Mouse (Mus musculus) kidney, postnatal 0 days (tissue): ENCODE results near the gene Trmt10c. TPM values are rescaled to one million over a fixed set of nuclear protein-coding genes. Genes with fewer than 3 reads are reported as not detected.

Experiments
- ATAC-seq: fragments of 200-750 bp; cut with Nextera tagmentation; replicated peaks from 2 replicates; pipeline ENCODE4 v1.8.0; 2017; ENCODE audit warnings: low read depth, moderate number of reproducible peaks, moderate TSS enrichment, moderate library complexity; ENCODE audit not compliant: low FRiP score
- DNase-seq: peaks from one replicate; pipeline ENCODE4 v3.0.0-alpha.2; 2016; ENCODE audit warnings: low spot score
- H3K27ac ChIP-seq: fragments of 300-500 bp; sonication (generic); 2 replicates; pipeline ENCODE4 v1.5.1; 2014; ENCODE audit warnings: mild to moderate bottlenecking
- H3K27me3 ChIP-seq: fragments of 300-500 bp; sonication (generic); 2 replicates; pipeline ENCODE4 v1.6.1; 2014; ENCODE audit warnings: low read length, mixed read lengths; ENCODE audit not compliant: insufficient read depth
- H3K36me3 ChIP-seq: fragments of 300-500 bp; sonication (generic); 2 replicates; pipeline ENCODE4 v1.6.1; 2014; ENCODE audit warnings: low read length, mixed read lengths; ENCODE audit not compliant: insufficient read depth
- H3K4me1 ChIP-seq: fragments of 300-500 bp; sonication (generic); replicated peaks from 2 replicates; pipeline ENCODE4 v1.6.1; 2014; ENCODE audit warnings: antibody characterized with exemption, low read length, mixed read lengths; ENCODE audit not compliant: insufficient read depth
- H3K4me2 ChIP-seq: fragments of 300-500 bp; sonication (generic); 2 replicates; pipeline ENCODE4 v1.6.1; 2014; ENCODE audit warnings: mild to moderate bottlenecking, low read length, moderate library complexity, mixed read lengths
- H3K4me3 ChIP-seq: fragments of 300-500 bp; sonication (generic); replicated peaks from 2 replicates; pipeline ENCODE4 v1.5.1; 2014; ENCODE audit warnings: low read depth, low read length
- H3K9ac ChIP-seq: fragments of 300-500 bp; sonication (generic); 2 replicates; pipeline ENCODE4 v1.6.1; 2014; ENCODE audit warnings: low read depth, low read length
- H3K9me3 ChIP-seq: fragments of 300-500 bp; sonication (generic); replicated peaks from 2 replicates; pipeline ENCODE4 v1.6.1; 2016; ENCODE audit warnings: low read length, inconsistent platforms, mixed read lengths
- CTCF ChIP-seq: IDR thresholded peaks from 2 replicates; pipeline ENCODE4 v1.5.1; 2016; ENCODE audit warnings: antibody characterized with exemption, low read depth, mild to moderate bottlenecking, moderate library complexity
- WGBS: fragments of 180-500 bp; shearing (Covaris S2); extraction: QIAGEN DNeasy Blood & Tissue Kit; methylation state at CpG from one replicate; pipeline ENCODE4 v1.1.7; 2014; 5-methylcytosine and 5-hydroxymethylcytosine counted together
- polyA plus RNA-seq: library from polyadenylated mRNA; unstranded; fragments of >200 nt; fragmentation: Nextera tagmentation; extraction: Ambion mirVana; gene quantifications from 2 replicates; pipeline ENCODE4 v1.2.1, GENCODE M21; 2015

Trmt10c gene
- polyA plus RNA-seq: 27.5 and 28.9 TPM in 2 replicates

DNA sequence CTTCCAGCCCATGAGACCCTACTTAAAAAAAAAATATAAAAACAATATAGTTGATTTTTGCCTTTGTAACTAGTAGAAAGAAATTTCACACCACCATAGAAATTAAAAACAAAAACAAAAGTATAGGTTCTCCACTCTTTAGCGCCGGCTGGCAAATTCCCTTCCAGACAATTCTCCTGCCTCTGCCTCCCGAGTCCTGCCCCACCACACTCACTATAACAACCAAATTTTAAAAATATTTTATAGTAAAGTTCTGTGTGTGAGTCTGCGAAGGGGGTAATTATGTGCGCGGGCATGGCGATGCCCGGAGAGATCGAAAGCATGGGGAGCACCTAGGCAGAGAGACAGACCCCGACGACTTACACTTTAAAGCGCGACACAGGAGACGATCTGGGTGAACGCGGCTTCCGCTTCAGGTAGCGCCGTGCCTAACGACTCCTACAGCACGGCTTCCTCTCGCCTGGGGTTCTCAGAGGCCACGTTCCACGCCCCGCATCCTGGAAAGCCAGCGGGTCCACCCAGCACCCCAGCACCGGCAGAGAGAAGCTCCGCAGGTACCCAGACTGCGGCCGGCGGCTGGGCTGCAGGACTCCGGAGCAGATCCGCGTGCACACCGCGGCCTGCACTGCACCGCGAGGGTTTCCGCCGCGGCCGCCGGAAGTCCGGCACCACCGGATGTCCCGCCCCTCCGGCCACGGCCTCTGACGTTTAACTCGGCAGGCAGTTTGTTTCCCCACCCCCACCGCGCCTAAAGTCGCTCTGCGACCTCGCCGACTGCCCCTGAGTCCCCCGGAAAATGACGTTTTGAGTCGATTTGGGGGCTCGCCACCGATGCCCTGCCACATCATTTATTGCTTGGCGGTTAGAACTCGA is at the start of gene Trmt10c:
Trmt10c (minus strand) TSS at position 682 of the 873 bp plus-strand sequence.
- H3K27ac ChIP-seq: peak within 1 kb of the TSS; percentile 89
- H3K4me1 ChIP-seq: no peaks in the 10 kb centered on the region
- H3K4me2 ChIP-seq: peak within 1 kb of the TSS; percentile 63
- peak within 1 kb of the TSS; percentile 73 for H3K4me3 ChIP-seq
- under 1% methylated on average over 57 of the region's 63 CpGs for WGBS
- DNase-seq (peak; percentile 94), ATAC-seq (peak; percentile 100)
- TF ChIP-seq CTCF: no peak
- peaks cover 14% of the 10 kb centered on the region for H3K36me3 ChIP-seq
- no peaks in the 10 kb centered on the region for H3K9me3 ChIP-seq
- peak within 1 kb of the TSS; percentile 90 for H3K9ac ChIP-seq
- H3K27me3 ChIP-seq: no peaks in the 10 kb centered on the region

DNA sequence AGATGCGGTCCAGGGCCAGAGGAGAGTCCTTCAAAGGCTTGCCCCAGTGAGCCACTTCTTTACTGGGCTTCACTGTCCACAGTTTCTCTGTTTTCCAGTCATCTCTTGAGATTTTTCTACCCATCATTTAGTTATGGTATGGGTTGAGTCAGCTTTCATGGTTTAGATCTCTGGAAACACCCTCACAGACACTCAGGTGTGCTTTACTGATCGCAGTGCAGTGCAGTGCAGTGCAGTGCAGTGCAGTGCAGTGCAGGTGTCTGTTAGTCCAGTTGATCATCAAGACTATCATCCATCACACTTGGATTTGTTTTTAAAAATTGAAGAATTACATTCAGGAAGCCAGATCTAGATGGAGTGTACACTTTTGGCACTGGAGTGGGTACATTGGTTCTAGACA is 48.7 kb upstream of the Trmt10c start:
- no peaks in the 10 kb centered on the region for H3K27me3 ChIP-seq
- no peaks in the 10 kb centered on the region for H3K36me3 ChIP-seq
- no peak for TF ChIP-seq CTCF
- ATAC-seq (no peak), DNase-seq (no peak)
- no peaks in the 10 kb centered on the region for H3K4me1 ChIP-seq
- no peak overlapping the region for H3K27ac ChIP-seq
- 86% methylated on average over 2 of the region's 2 CpGs for WGBS
- H3K9me3 ChIP-seq: no peaks in the 10 kb centered on the region
- H3K9ac ChIP-seq: no peak overlapping the region
- no peak overlapping the region for H3K4me3 ChIP-seq
- H3K4me2 ChIP-seq: no peak overlapping the region

DNA sequence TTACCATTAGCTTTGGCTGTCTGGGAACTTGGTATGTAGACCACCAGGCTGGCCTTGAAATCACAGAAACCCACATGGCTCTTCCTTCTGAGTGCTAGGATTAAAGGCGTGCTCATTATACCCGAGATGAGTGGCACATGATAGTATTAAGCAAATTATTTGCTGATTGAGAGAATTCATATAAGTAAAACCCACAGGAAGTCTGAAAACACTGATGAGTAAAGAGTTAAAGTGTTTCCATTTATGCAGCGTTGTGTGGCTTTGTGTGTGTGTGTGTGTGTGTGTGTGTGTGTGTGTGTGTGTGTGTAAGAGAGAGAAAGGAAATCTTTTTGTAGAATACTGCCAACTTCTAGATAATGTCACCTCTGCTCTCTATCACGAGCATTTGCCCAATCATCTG is 44.1 kb upstream of the Trmt10c start:
- ATAC-seq: no peak
- Histone ChIP-seq H3K4me2 (no peak overlapping the region), H3K9ac (no peak overlapping the region), H3K27ac (no peak overlapping the region), H3K4me3 (no peak overlapping the region), H3K4me1 (no peaks in the 10 kb centered on the region), H3K36me3 (no peaks in the 10 kb centered on the region), H3K9me3 (no peaks in the 10 kb centered on the region), H3K27me3 (no peaks in the 10 kb centered on the region)
- WGBS: 87% methylated on average over 4 of the region's 4 CpGs
- no peak for DNase-seq
- no peak for TF ChIP-seq CTCF

DNA sequence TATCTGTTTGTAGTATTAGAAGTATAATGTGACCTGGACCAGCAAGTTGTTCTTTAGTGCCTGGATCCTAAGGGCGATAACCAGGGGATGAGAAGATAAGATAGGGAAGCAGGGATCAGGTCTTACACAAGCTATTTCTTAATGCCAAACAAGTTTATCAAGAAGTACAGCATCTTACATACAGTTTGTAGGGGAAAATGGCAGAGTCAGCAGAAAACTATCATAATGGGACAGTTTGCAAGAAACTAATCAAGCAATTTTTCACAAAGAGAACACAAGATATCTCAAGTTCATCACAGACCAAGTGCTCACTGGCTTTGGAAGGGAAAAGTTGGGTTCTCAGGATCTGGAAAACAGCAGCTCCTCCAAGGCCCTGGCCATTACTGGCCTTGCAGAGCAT is 41.8 kb upstream of the Trmt10c start:
- Histone ChIP-seq H3K4me3 (no peak overlapping the region), H3K9me3 (no peaks in the 10 kb centered on the region), H3K27ac (no peak overlapping the region), H3K9ac (no peak overlapping the region), H3K27me3 (no peaks in the 10 kb centered on the region), H3K36me3 (no peaks in the 10 kb centered on the region), H3K4me1 (no peaks in the 10 kb centered on the region; the same call in 1 of the 2 replicates), H3K4me2 (no peak overlapping the region)
- TF ChIP-seq CTCF: no peak
- 97% methylated on average over 1 of the region's 1 CpGs for WGBS
- ATAC-seq (no peak), DNase-seq (no peak)

DNA sequence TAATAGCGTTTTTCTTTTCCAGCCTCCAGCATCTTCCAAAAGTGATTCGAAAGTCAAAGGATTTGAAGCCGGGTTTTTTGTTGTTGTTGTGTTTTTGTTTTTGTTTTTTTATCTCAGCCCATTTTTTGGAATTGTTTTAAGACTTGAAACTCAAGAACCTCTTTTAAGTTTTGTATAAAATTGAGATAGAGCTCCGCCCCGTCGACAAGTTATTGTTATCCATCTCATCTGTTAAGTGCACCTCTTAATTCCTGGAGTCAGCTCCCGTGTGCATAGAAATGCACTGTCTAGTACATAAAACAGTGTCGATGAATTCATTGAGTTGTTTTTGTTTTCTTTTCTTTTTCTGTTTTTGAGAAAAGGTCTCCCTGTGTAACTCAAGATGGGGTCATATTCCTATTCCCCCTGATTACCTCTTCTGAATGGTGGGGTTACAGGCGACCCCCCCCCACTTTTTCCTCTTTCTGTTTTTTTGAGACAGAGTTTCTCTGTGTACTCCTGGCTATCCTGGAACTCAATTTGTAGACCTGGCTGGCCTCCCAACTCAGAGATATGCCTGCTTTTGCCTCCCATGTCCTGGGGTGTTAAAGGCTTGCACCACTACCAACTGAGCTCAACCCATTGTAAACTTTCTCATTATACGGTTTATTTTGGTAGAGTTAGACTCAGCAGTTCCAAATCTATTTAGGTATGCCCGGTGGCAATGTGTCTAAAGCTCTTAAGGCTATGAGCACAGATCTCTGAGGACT is 38.7 kb upstream of the Trmt10c start:
- Histone ChIP-seq H3K4me2 (peak overlapping the region; percentile 53), H3K9me3 (no peaks in the 10 kb centered on the region), H3K4me1 (no peaks in the 10 kb centered on the region; the same call in 1 of the 2 replicates), H3K36me3 (no peaks in the 10 kb centered on the region), H3K9ac (peak overlapping the region; percentile 66), H3K27me3 (no peaks in the 10 kb centered on the region), H3K4me3 (peak overlapping the region; percentile 85), H3K27ac (peak overlapping the region; percentile 91)
- ATAC-seq: no peak
- DNase-seq: peak; percentile 33
- 9% methylated on average over 11 of the region's 11 CpGs for WGBS
- TF ChIP-seq CTCF: no peak

DNA sequence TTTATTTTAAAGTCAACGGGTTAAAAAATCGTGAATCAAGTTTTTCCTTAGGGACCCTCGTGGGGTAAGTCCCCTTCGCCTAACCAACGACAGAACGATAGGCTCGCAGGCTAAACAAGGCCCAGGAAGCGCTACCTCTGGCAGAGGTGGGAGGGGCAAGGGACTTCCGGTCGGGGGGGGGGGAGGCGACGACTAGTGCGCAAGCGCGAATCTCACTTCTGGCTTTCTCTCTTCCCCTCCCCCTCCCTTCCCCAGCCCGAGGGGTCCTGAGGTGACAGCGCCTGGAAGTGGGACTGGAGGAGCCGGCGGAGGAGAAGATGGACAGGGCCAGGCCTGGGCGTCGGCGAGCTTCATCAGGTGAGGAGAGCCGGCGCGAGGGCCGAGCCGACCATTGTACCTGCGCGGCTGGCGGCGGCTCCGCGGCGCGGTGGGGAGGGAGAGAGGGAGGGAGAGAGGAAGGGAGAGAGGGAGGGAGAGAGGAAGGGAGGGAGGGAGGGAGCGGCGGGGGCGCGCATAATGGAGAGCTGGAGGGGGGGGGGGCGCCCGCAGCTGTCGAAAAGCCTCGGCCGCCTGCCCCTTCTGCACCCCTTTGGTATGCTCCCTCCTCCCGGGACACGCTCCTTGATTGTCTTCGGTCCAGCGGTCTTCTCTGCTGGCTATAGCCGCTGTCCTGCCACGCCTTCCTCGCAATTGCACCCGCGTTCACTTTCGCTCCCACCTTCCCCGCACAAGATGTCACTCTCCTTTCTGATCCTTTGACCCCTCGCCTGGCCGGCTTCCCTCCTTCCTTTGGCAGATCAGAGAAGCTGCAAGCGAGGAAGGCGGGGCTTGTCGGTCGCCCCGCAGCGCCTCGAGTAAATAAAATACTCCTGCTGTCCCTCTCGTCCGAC is 37.8 kb upstream of the Trmt10c start:
- Histone ChIP-seq H3K36me3 (no peaks in the 10 kb centered on the region), H3K4me1 (no peaks in the 10 kb centered on the region; the same call in 1 of the 2 replicates), H3K27me3 (no peaks in the 10 kb centered on the region), H3K4me2 (peak overlapping the region; percentile 53), H3K27ac (peak overlapping the region; percentile 91), H3K4me3 (peak overlapping the region; percentile 85), H3K9me3 (no peaks in the 10 kb centered on the region), H3K9ac (peak overlapping the region; percentile 66)
- DNase-seq (peak; percentile 94), ATAC-seq (peak; percentile 89)
- WGBS: under 1% methylated on average over 38 of the region's 66 CpGs
- TF ChIP-seq CTCF: no peak
